Mouse (Mus musculus) olfactory bulb, adult 2 months (tissue): ENCODE measurements at regions not wholly inside any gene's neighbourhood (a gene's known extent, or its start where the extent isn't known, plus 50 kb on each side); places are given as distances from the start of the nearest gene placed in this dataset.

Experiments used
- CTCF ChIP-seq: fragments of 200-500 bp; IDR thresholded peaks from 2 replicates; pipeline ENCODE4 v1.5.1; 2012; ENCODE audit warnings: low read depth, mild to moderate bottlenecking, low read length, moderate library complexity; ENCODE audit not compliant: insufficient read depth
- POLR2A ChIP-seq: fragments of 200-500 bp; IDR thresholded peaks from 2 replicates; pipeline ENCODE4 v1.6.1; 2012; ENCODE audit warnings: mild to moderate bottlenecking, low read depth, low read length, moderate library complexity; ENCODE audit not compliant: insufficient read depth

DNA sequence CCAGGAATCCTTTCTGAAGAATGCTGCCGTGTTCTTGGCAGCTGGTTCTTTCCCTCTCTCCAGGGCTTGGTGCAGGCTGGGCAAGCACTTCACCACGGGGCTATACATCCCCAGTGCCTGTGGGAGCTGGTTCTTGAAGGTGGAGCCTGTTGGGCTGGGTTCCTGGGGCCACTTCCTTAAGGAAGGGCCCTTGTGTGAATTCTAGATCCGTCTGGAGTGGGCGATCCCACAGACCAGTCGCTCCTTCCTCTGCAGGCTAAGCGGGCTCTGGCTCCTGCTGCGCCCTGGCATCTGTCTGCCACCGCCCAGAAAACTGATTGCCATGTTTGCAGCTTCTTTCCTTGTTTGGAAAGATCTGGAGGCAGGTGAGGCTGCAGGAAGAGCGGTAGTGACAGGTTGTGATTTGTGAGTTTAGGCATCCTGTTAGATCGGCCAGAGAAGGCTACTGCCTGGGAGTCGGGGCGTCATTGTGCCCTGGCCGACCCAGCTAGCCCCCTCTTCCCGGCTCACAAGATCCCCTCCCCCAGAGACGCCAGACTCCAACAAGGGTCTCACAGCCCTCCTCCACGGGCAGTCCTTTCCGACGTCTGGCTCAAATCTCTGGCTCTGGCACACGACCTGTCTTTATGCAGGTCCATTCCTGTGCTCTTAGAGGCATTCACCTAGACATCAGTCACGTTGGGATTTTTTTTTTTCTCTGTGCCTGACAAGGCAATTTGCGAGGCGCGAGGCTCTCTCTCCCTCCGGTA, 135.6 kb downstream of the Nectin1 start:
- no peak for TF ChIP-seq CTCF
- no peak for TF ChIP-seq POLR2A
